Mouse (Mus musculus) kidney, adult 9 months (tissue): Measurements from ENCODE around the gene Elmo1.
A peak's percentile ranks its signal among the peaks of the same experiment; 100 is the strongest.

Experiments used
- DNase-seq: peaks from one replicate; pipeline ENCODE4 v3.0.0; 2022

Elmo1 gene

DNA sequence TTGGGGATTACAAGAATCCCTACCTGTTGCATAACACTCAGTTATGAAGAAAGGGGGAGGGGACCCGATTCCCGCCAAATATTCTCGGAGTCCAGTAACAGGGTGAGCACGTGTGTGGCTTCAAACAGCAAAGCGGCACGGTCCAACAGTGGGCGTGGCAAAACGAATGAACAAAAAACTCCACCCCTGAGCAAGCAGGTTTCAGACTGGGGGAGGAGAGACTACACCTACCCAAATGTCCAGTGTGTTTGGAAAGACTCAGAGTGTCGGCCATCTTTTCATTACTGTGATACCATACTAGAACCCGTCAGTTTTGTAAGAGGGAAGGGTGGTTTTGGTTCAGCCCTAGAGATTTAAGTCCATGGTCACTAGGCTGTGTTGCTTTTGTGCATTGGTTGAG is 35.4 kb downstream of the Elmo1 start:
- DNase-seq: no peak

DNA sequence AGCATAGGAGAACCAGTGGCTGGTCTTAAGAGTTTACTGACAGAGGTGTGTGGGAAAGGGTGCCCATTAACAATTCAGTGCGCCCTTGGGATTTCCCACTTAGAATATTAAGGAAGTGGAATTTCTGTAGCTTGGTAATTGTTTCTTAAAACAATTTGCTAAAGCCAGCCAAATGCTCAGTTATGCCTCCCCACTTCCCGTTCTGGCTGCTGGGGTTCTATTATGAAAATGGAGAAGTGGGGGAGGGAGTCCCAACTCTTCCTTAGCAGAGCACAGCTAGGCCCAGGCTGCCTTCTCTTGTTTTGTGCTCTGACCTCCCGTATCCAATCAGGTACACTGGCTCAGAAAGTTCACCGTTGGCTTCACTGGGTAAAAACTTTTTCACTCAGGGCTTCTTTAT is 37.2 kb downstream of the Elmo1 start:
- peak; percentile 26 for DNase-seq

DNA sequence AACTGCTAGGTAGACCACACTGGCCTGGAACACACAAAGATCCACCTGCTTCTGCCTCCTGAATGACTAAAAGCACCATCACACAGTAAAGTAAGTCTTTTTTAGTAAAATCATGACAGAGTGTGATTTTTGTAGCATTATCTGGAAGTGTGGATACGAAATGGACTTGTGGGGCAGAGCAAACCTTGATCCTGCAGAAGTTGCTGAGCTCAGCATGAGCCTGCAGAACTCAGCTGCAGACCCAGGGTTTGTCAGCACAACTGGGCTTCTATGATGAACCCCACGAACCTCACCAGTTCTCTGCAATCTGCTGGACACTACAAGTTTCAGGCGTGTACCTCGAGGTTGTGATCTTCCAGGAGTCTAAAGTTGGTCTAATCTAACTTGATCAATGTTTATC is 37.7 kb downstream of the Elmo1 start:
- DNase-seq: no peak

DNA sequence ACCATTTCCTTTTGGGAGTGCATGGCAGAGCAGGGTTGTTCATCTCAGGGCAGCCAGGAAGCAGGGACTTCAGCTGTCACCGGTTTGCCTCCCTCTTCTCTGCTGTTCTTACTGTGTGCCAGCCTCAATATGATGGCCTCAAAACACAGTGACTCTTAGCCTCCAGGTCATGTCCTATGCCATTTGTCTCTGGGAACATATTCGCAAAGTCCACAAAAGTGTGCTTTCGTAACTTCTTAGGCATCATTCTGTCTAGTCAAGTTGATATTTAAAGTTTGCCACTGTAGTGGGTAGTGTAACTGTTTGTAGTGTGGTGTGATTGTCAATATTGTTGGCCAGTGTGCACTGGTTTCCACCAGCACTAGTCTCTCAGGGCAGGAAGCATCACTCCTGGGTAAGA is 40.3 kb downstream of the Elmo1 start:
- DNase-seq: no peak

DNA sequence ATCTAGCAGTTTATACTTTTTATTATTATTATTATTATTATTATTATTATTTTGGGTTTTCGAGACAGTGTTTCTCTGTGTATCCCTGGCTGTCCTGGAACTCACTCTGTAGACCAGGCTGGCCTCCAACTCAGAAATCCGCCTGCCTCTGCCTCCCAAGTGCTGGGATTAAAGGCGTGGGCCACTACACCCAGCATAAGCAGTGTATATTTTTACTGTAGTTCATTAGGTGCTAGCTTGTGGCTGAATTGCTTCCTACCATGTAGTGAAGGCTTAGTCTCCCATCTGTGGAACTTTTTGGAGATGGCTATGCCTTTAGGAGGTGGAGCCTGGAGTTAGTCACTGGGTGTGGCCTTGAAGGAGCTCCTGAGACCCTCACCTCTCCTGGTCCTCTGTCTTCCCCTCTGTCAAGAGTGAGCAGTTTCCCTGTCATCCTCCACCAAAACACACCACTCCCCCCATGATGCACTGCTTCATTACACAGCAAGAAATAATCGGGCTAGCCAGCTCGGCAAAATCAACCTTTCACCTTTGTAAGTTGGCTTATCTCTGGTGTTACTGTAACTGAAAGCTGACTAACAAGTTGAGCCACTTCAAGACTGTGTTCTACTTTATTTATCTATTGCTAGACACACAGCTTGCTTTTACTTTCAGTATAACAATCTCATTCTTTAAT is 41.1 kb downstream of the Elmo1 start:
- no peak for DNase-seq

DNA sequence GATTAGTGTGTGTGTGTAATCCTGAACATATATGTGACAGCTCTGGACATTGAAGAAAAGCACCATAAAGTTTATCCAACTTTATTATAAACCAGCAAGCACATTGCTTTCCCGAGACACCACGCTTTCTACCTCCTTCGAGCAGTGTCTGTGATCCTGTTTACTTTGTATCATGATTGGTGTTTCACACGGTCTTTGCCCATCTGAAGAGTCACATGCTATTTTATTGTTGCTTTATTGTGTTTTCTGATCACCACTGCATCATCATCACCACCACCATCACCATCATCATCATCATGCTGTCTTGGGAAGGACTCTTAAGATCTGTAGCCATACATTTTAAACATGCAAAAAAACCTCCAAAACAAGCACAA is 41.6 kb downstream of the Elmo1 start:
- no peak for DNase-seq

DNA sequence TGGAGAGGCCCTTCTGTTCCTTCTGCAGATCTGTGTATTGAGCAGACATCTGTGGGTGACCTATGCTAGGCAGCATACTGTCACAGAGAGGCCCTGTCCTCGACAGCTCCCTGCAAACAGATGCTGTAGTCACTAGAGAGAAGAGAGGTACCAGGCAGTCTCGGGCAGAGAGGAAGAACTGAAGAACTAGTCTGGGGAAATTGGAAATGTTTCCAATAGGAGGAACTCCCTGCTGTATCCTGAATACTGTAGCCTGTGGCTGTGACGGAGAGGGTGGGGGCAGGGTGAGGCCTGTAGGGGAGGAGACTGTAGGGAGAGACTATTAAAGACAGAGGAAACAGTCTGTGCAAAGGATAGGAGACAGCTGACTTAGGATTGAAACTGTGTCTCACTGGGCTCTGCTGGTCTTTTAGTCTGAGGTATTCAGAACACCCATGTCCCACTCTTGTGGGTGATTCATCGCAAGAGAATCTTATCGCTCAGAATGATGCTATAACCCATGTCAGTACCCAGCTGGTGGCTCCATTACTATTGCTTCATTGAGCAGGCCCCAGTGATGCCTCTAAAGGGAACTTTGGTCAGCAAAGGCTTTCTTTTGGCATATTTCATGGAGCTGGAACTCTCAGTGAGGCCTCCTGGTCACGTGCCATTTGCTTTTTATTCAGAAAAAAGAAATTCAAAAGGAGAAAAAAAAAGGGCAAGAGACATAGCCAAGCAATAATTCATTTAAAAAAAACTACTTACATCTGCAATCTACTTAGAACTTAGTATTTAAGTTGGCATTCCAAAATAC is 43.4 kb downstream of the Elmo1 start:
- DNase-seq: no peak

DNA sequence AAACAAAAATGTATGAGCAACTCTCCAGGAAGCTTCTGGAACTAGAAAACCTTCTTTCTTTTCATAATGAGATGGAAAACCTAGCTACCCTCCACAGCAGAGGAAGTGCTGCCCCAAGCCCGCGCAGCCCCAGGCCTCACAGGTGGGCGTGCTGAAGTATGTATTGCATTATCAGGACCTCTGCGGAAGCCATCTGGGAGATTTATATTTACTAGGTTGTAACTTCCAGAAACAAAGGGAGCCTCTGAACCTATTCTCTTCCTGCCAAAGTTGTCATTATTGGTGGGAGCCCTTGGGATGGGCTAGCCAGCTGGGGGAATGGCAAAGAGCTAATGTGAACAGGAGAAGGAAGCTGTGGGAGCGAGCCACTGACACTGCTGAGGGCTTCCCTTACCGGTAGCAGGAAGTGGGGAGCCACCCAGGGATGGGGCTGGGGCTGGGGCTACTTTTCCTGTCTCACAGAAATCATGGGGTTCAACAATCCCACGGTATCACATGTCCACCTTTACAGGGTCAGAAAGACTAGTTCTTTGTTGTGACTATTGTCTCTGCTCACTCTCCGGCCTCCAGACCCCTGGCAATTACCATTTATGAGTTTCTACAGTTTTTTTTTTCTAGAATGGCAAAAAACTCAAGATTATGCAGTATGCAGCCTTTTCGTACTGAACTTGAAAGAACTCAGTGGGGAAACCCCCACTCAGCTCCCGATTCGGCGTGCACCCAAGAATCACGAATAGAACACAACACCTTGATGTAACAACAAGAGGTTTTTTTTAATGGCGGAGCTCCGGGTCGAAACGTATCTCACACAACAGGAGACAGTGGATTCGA is 44.2 kb downstream of the Elmo1 start:
- no peak for DNase-seq

GRCm38 (mm10) chr13:20136753-20137152 is 46.4 kb downstream of the Elmo1 start:
- DNase-seq: no peak

- DNase-seq: no peak
These were observed 48.1 kb downstream of the Elmo1 start for GRCm38 (mm10) chr13:20138466-20138865.

DNA sequence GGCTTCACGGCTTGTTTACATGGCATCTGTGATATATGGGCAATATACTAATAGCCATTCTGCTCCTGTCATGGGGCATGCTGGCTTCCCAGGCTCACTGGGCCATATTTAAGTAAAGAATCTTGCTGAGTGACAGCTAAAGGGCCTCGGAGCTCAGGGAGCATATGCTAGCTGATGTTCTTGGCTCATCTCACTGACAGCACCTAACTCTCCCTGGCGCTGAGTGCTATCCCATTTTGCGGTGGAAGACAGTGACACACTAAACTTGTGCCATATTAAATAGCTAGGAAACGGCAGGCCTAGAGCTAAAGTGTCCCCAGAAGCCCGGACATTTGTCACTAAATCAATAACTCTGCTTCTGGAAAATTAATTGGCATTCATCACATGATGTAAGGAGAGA is 48.7 kb downstream of the Elmo1 start:
- no peak for DNase-seq

DNA sequence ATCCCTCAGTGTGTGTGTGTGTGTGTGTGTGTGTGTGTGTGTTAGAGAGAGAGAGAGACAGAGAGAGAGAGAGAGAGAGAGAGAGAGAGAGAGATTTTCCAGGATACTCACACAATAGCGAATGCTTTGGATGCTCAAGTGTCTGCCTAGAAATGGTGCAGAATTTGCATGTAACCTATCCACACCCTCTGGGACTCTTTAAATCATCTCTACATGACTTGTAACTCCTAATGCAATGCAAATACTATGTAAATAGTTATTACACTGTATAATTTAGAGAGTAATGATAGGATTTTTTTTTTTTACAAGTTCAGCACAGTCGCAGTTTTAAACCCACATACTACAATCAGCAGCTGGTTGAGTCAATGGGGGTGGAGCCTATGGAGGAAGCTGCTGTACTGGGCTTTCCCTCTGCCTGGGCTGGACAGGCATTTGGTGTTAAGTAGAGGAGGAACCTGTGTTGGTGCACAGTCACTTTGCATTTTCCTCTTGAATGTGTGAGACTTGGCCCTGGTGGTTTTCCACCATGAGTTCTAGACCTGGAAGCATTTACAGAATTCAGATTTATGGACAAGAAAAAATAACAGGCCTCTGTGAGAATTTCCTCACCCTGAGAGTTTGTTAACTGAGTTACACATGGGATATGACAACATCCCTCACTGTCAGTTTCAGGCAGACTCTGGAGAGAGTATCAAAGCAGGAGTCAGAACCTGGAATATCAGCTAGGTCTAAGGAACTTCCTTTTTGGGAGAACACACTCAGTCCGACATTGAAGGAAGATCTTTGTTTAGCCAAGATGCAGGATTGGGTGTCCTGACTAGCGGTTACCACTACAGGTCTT is 49.6 kb downstream of the Elmo1 start:
- no peak for DNase-seq

DNA sequence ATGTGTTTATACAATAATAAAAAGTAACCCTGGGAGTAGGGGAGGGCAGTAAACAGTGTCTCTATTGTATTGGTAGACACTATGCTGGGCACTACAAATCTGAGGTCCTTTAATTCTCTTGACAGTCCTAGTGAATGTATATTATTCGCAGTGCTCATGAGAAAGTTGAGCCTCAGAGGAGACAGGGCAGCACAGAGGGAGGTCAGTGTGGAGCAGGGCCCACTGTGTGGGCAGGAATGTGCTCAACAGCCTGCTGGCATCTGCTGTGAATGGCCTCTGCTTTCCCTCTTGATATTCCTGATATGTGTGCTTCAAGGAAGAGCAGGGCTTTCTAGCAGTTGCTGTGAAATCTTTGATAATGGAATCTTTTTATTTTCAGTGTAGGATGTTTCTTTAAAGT is 52.2 kb downstream of the Elmo1 start:
- no peak for DNase-seq

- DNase-seq: no peak
These were observed 56.5 kb downstream of the Elmo1 start for GRCm38 (mm10) chr13:20146848-20147247.

DNA sequence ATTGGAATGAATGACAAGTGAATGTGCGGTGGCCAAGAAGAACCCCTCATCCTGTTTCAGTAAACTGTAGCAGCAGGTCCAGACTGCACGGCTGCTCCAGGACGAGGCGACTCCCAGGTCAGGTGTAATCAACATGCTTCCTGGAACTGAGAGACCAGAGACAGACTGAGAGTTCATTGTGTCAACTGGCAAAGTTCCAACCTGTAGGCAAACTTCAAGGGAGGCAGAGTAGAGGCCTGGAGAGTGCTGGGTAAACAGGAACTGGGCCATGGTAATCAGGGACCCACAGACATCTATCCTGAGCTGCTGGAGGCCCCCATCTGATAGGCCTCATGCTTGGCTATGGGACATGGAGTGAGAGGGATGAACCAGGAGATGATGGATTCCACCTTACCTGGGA is 57.3 kb downstream of the Elmo1 start:
- DNase-seq: no peak

GRCm38 (mm10) chr13:20150130-20150835 is 59.9 kb downstream of the Elmo1 start:
- DNase-seq: no peak

- no peak for DNase-seq
These were observed 61.0 kb downstream of the Elmo1 start for GRCm38 (mm10) chr13:20151302-20151978.

DNA sequence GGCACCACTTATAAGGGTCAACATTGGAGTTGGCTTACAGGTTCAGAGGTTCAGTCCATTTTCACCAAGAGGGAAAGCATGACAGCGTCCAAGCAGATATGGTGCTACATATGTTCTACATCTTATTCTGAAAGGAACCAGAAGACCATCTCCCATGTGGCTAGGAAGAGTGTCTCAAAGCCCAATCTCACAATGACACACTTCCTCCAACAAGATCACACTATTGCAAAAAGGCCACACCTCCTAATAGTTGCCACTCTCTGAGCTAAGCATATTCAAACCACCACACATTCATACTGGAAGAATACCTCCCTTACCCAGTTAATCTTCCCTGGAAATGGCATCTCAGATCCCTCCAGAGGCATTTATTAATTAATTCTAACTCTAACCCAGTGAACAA is 66.7 kb downstream of the Elmo1 start:
- DNase-seq: no peak

DNA sequence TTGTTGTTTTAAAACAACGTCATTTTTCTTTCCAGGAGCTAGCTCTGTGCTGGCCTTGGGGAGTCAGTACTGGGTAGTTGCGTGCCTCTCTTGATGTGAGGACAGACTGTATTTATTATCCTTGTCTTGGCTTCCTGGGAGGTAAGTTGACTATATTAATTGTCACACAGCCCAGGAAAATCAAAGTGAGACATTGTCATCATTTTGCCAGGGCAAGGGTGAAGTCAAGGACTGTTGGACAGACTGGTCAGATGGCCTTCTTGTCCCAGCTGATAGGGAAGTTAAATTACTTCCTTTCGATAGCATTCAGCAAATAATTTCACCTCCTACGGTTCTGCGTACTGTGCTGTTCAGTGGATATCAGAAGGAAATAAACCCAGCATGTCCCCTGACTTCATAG is 67.1 kb downstream of the Elmo1 start:
- DNase-seq: no peak

- no peak for DNase-seq
These were observed 73.1 kb downstream of the Elmo1 start for GRCm38 (mm10) chr13:20163339-20163954.

GRCm38 (mm10) chr13:20164837-20165236 is 74.4 kb downstream of the Elmo1 start:
- DNase-seq: no peak
